Mouse (Mus musculus): ENCODE data around the gene Nr5a2. TPM values are rescaled to one million over a fixed set of nuclear protein-coding genes. Genes with fewer than 3 reads are reported as not detected.

Nr5a2 gene
- polyA plus RNA-seq, 1 experiment from 2014 or later, result 0.34 TPM

- Histone ChIP-seq H3K9me3 (no peaks in the 10 kb centered on the region), H3K9ac (replicated peaks) (no peak overlapping the region), H3K4me1 (replicated peaks) (no peaks in the 10 kb centered on the region), H3K4me2 (no peak overlapping the region), H3K36me3 (no peaks in the 10 kb centered on the region), H3K27me3 (no peaks in the 10 kb centered on the region), H3K27ac (no peak overlapping the region), H3K4me3 (replicated peaks) (no peak overlapping the region)
- ATAC-seq (ENCODE audit: insufficient number of reproducible peaks, insufficient read depth, low FRiP score, low TSS enrichment, low read depth), result no peak
- WGBS, result 92% methylated on average over 12 of the region's 12 CpGs
Measured at GRCm38 (mm10) chr1:136910144-136910543, 50.1 kb downstream of the Nr5a2 start.

GRCm38 (mm10) chr1:136909494-136910037 is 50.7 kb downstream of the Nr5a2 start:
- Histone ChIP-seq H3K36me3 (no peaks in the 10 kb centered on the region), H3K9me3 (no peaks in the 10 kb centered on the region), H3K4me3 (replicated peaks) (no peak overlapping the region), H3K27me3 (no peaks in the 10 kb centered on the region), H3K9ac (replicated peaks) (no peak overlapping the region), H3K27ac (no peak overlapping the region), H3K4me2 (no peak overlapping the region), H3K4me1 (replicated peaks) (no peaks in the 10 kb centered on the region)
- no peak for ATAC-seq (ENCODE audit: insufficient number of reproducible peaks, insufficient read depth, low FRiP score, low TSS enrichment, low read depth)
- 81% methylated on average over 6 of the region's 6 CpGs for WGBS

- no peak overlapping the region for H3K4me3 ChIP-seq (replicated peaks)
- 92% methylated on average over 4 of the region's 4 CpGs for WGBS
- no peak for ATAC-seq (ENCODE audit: insufficient number of reproducible peaks, insufficient read depth, low FRiP score, low TSS enrichment, low read depth)
Measured at GRCm38 (mm10) chr1:136898130-136898529, 62.1 kb downstream of the Nr5a2 start.

GRCm38 (mm10) chr1:136896351-136896750 is 63.9 kb downstream of the Nr5a2 start:
- Histone ChIP-seq H3K9ac (replicated peaks) (no peak overlapping the region), H3K9me3 (no peaks in the 10 kb centered on the region), H3K36me3 (no peaks in the 10 kb centered on the region), H3K27ac (no peak overlapping the region), H3K27me3 (peaks cover 7% of the 10 kb centered on the region; the same call in 1 of the 2 replicates), H3K4me2 (no peak overlapping the region), H3K4me1 (replicated peaks) (no peaks in the 10 kb centered on the region), H3K4me3 (replicated peaks) (no peak overlapping the region)
- ATAC-seq (ENCODE audit: insufficient number of reproducible peaks, insufficient read depth, low FRiP score, low TSS enrichment, low read depth), result no peak
- WGBS, result 50% methylated on average over 6 of the region's 6 CpGs

More at GRCm38 (mm10) chr1:136898130-136898529, 62.1 kb downstream of the Nr5a2 start:
- H3K36me3 ChIP-seq, result no peaks in the 10 kb centered on the region
- H3K9me3 ChIP-seq, result no peaks in the 10 kb centered on the region
- no peak overlapping the region for H3K9ac ChIP-seq (replicated peaks)
- H3K4me2 ChIP-seq, result no peak overlapping the region
- no peaks in the 10 kb centered on the region; the same call in 1 of the 2 replicates for H3K27me3 ChIP-seq
- no peak overlapping the region for H3K27ac ChIP-seq
- H3K4me1 ChIP-seq (replicated peaks), result no peaks in the 10 kb centered on the region

GRCm38 (mm10) chr1:136895877-136896276 is 64.4 kb downstream of the Nr5a2 start:
- 88% methylated on average over 8 of the region's 8 CpGs for WGBS
- H3K27ac ChIP-seq, result no peak overlapping the region
- ATAC-seq (ENCODE audit: insufficient number of reproducible peaks, insufficient read depth, low FRiP score, low TSS enrichment, low read depth), result no peak

GRCm38 (mm10) chr1:136894753-136895152 is 65.5 kb downstream of the Nr5a2 start:
- Histone ChIP-seq H3K36me3 (no peaks in the 10 kb centered on the region), H3K27ac (no peak overlapping the region), H3K27me3 (peaks cover 7% of the 10 kb centered on the region; the same call in 1 of the 2 replicates), H3K4me1 (replicated peaks) (0 out of 2 replicates have a peak, but pooled peaks cover 9% of the 10 kb centered on the region), H3K9ac (replicated peaks) (no peak overlapping the region), H3K4me2 (no peak overlapping the region), H3K4me3 (replicated peaks) (no peak overlapping the region), H3K9me3 (no peaks in the 10 kb centered on the region)
- WGBS, result 73% methylated on average over 2 of the region's 2 CpGs
- no peak for ATAC-seq (ENCODE audit: insufficient number of reproducible peaks, insufficient read depth, low FRiP score, low TSS enrichment, low read depth)

More at GRCm38 (mm10) chr1:136895877-136896276, 64.4 kb downstream of the Nr5a2 start:
- H3K9ac ChIP-seq (replicated peaks), result no peak overlapping the region
- H3K9me3 ChIP-seq, result no peaks in the 10 kb centered on the region
- no peak overlapping the region for H3K4me2 ChIP-seq
- H3K27me3 ChIP-seq, result peaks cover 7% of the 10 kb centered on the region; the same call in 1 of the 2 replicates
- no peaks in the 10 kb centered on the region for H3K36me3 ChIP-seq
- 0 out of 2 replicates have a peak, but pooled peaks cover 1% of the 10 kb centered on the region for H3K4me1 ChIP-seq (replicated peaks)
- no peak overlapping the region for H3K4me3 ChIP-seq (replicated peaks)

- Histone ChIP-seq H3K27me3 (peaks cover 7% of the 10 kb centered on the region; the same call in 1 of the 2 replicates), H3K9me3 (no peaks in the 10 kb centered on the region), H3K4me1 (replicated peaks) (0 out of 2 replicates have a peak, but pooled peaks cover 12% of the 10 kb centered on the region), H3K9ac (replicated peaks) (no peak overlapping the region), H3K4me2 (no peak overlapping the region), H3K36me3 (no peaks in the 10 kb centered on the region), H3K27ac (no peak overlapping the region), H3K4me3 (replicated peaks) (no peak overlapping the region)
- ATAC-seq (ENCODE audit: insufficient number of reproducible peaks, insufficient read depth, low FRiP score, low TSS enrichment, low read depth), result no peak
- WGBS, result 78% methylated on average over 6 of the region's 6 CpGs
Measured at GRCm38 (mm10) chr1:136893162-136893561, 67.1 kb downstream of the Nr5a2 start.

GRCm38 (mm10) chr1:136890439-136890838 is 69.8 kb downstream of the Nr5a2 start:
- Histone ChIP-seq H3K4me1 (replicated peaks) (0 out of 2 replicates have a peak, but pooled peaks cover 12% of the 10 kb centered on the region), H3K9me3 (no peaks in the 10 kb centered on the region), H3K27ac (no peak overlapping the region), H3K27me3 (peaks cover 7% of the 10 kb centered on the region; the same call in 1 of the 2 replicates), H3K4me3 (replicated peaks) (no peak overlapping the region), H3K36me3 (no peaks in the 10 kb centered on the region), H3K9ac (replicated peaks) (no peak overlapping the region), H3K4me2 (no peak overlapping the region)
- 64% methylated on average over 7 of the region's 7 CpGs for WGBS
- ATAC-seq (ENCODE audit: insufficient number of reproducible peaks, insufficient read depth, low FRiP score, low TSS enrichment, low read depth), result no peak

- Histone ChIP-seq H3K4me3 (replicated peaks) (no peak overlapping the region), H3K9me3 (no peaks in the 10 kb centered on the region), H3K27me3 (peaks cover 7% of the 10 kb centered on the region; the same call in 1 of the 2 replicates), H3K4me2 (no peak overlapping the region), H3K4me1 (replicated peaks) (0 out of 2 replicates have a peak, but pooled peaks cover 12% of the 10 kb centered on the region), H3K36me3 (no peaks in the 10 kb centered on the region), H3K9ac (replicated peaks) (no peak overlapping the region), H3K27ac (no peak overlapping the region)
- 76% methylated on average over 6 of the region's 6 CpGs for WGBS
- ATAC-seq (ENCODE audit: insufficient number of reproducible peaks, insufficient read depth, low FRiP score, low TSS enrichment, low read depth), result no peak
Measured at GRCm38 (mm10) chr1:136888704-136889103, 71.5 kb downstream of the Nr5a2 start.

GRCm38 (mm10) chr1:136886678-136887077 is 73.6 kb downstream of the Nr5a2 start:
- no peaks in the 10 kb centered on the region for H3K9me3 ChIP-seq
- ATAC-seq (ENCODE audit: insufficient number of reproducible peaks, insufficient read depth, low FRiP score, low TSS enrichment, low read depth), result no peak
- 61% methylated on average over 6 of the region's 6 CpGs for WGBS

GRCm38 (mm10) chr1:136883458-136884174 is 76.6 kb downstream of the Nr5a2 start:
- Histone ChIP-seq H3K4me3 (replicated peaks) (no peak overlapping the region), H3K9ac (replicated peaks) (no peak overlapping the region), H3K4me2 (no peak overlapping the region), H3K36me3 (no peaks in the 10 kb centered on the region), H3K27me3 (no peaks in the 10 kb centered on the region), H3K4me1 (replicated peaks) (0 out of 2 replicates have a peak, but pooled peaks cover under 1% of the 10 kb centered on the region), H3K27ac (no peak overlapping the region), H3K9me3 (peaks cover 3% of the 10 kb centered on the region; the same call in 1 of the 2 replicates)
- ATAC-seq (ENCODE audit: insufficient number of reproducible peaks, insufficient read depth, low FRiP score, low TSS enrichment, low read depth), result no peak
- 83% methylated on average over 13 of the region's 13 CpGs for WGBS

More at GRCm38 (mm10) chr1:136886678-136887077, 73.6 kb downstream of the Nr5a2 start:
- Histone ChIP-seq H3K36me3 (no peaks in the 10 kb centered on the region), H3K9ac (replicated peaks) (no peak overlapping the region), H3K4me3 (replicated peaks) (no peak overlapping the region), H3K4me1 (replicated peaks) (0 out of 2 replicates have a peak, but pooled peaks cover 12% of the 10 kb centered on the region), H3K4me2 (no peak overlapping the region), H3K27ac (no peak overlapping the region), H3K27me3 (no peaks in the 10 kb centered on the region; the same call in 1 of the 2 replicates)

Data from limb, embryonic 12.5 days (tissue).